Mouse (Mus musculus): ENCODE results near the gene St7. TPM values are rescaled to one million over a fixed set of nuclear protein-coding genes. Genes with fewer than 3 reads are reported as not detected.

Gene St7
- polyA plus RNA-seq, 1 experiment from 2014 or later = 20.0 TPM

DNA sequence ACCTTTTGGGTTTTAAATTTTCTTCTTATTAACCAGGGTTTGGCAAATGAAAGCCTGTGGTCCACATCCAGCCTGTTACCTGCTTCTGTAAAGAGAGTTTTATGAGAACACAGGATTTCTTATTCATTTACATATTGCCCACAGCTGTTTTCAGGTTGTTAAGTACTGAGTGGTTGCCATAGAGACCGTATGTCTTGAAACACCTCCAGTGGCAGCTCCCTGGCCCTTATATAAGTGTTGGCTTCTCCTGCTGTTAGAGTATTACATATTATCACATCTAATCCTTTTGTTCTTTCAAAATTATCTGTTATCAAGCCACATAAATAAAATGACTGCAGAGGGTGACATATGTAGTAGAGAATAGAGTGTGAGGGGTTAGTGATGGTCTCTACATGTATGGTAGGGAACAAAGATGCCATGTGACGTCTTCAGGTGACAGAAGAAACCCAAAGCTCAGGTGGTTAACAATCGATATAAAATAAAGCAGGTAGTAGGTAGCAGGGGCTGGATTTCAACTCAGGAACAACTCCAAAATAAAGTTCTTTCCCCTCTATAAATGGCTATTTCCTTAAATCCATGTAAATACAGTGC is 183.4 kb downstream of the St7 start:
- Histone ChIP-seq H3K4me3 (ENCODE audit: low read depth, low read length) (no peak overlapping the region), H3K27me3 (ENCODE audit: control insufficient read depth, insufficient read depth, low read length) (no peaks in the 10 kb centered on the region), H3K27ac (replicated peaks; ENCODE audit: low read depth, low read length) (no peak overlapping the region; the same call in 1 of the 2 replicates), H3K36me3 (ENCODE audit: control insufficient read depth, insufficient read depth, low read length) (no peaks in the 10 kb centered on the region), H3K9ac (ENCODE audit: low read length) (no peak overlapping the region), H3K9me3 (ENCODE audit: control insufficient read depth, low read length) (no peaks in the 10 kb centered on the region), H3K4me1 (ENCODE audit: control insufficient read depth, insufficient read depth, low read length) (peaks cover 7% of the 10 kb centered on the region), H3K4me2 (ENCODE audit: low read depth, severe bottlenecking) (no peak overlapping the region)
- DNase-seq (ENCODE audit: low spot score) (no peak), ATAC-seq (ENCODE audit: insufficient number of reproducible peaks, low FRiP score, low TSS enrichment, low read depth) (no peak)
- WGBS = 84% methylated on average over 3 of the region's 3 CpGs

DNA sequence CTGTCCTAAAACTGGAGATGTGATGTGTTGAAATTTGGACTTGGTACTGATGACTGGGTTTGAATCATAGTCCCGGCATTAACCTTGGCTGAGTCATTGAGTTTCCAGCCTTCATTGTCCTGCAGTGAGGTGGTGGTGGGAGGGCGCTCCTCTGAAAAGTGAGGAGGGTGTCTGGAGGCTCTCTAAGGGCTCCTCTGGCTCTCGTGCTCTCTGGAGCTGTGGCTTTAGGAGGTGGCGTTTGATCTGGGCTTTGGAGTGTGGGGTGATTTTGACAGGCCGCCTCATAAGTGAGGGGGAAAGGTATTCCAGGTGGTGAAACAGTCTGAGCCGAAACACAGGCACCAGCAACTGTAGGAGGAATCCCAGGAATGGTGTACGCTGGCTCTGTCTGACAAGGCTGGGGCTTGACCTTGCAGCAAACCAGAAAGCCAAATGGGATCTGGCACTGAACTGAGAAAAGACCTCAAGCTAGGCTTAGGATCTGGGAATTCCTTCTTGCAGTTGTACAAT is 184.0 kb downstream of the St7 start:
- H3K9ac ChIP-seq (ENCODE audit: low read length) = 0 out of 2 replicates have a peak overlapping the region, but pooled peaks have one; percentile 17
- H3K4me2 ChIP-seq (ENCODE audit: low read depth, severe bottlenecking) = no peak overlapping the region
- ATAC-seq (ENCODE audit: insufficient number of reproducible peaks, low FRiP score, low TSS enrichment, low read depth) (peak; percentile 50; the same call in 1 of the 2 replicates), DNase-seq (ENCODE audit: low spot score) (peak; percentile 42)
- WGBS = 51% methylated on average over 7 of the region's 7 CpGs
- H3K9me3 ChIP-seq (ENCODE audit: control insufficient read depth, low read length) = no peaks in the 10 kb centered on the region
- no peak overlapping the region for H3K4me3 ChIP-seq (ENCODE audit: low read depth, low read length)
- peaks cover 7% of the 10 kb centered on the region for H3K4me1 ChIP-seq (ENCODE audit: control insufficient read depth, insufficient read depth, low read length)
- peak overlapping the region; percentile 33; the same call in 1 of the 2 replicates for H3K27ac ChIP-seq (replicated peaks; ENCODE audit: low read depth, low read length)
- no peaks in the 10 kb centered on the region for H3K36me3 ChIP-seq (ENCODE audit: control insufficient read depth, insufficient read depth, low read length)
- no peaks in the 10 kb centered on the region for H3K27me3 ChIP-seq (ENCODE audit: control insufficient read depth, insufficient read depth, low read length)

DNA sequence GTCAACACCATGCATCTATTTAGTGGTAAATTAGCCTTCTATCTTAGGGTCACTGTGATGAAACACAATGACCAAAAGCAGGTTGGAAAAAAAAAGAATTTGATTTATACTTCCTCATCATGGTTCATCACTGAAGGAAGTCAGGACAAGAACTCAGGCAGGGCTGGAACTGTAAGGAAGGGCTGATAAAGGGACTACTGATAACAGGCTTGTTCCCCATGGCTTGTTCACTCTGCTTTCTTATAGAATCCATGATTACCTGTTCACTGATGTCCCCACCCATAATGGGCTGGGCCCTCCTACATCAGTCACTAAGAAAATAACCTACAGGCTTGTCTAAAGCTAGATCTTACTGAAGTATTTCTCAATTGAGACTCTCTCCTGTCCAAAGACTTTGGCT is 190.2 kb downstream of the St7 start:
- no peak for DNase-seq (ENCODE audit: low spot score)
- no peak overlapping the region for H3K27ac ChIP-seq (replicated peaks; ENCODE audit: low read depth, low read length)
- H3K9me3 ChIP-seq (ENCODE audit: control insufficient read depth, low read length) = no peaks in the 10 kb centered on the region
- no peak overlapping the region for H3K9ac ChIP-seq (ENCODE audit: low read length)
- no peak overlapping the region for H3K4me3 ChIP-seq (ENCODE audit: low read depth, low read length)
- H3K4me1 ChIP-seq (ENCODE audit: control insufficient read depth, insufficient read depth, low read length) = no peaks in the 10 kb centered on the region
- H3K36me3 ChIP-seq (ENCODE audit: control insufficient read depth, insufficient read depth, low read length) = no peaks in the 10 kb centered on the region
- ATAC-seq (ENCODE audit: insufficient number of reproducible peaks, low FRiP score, low TSS enrichment, low read depth) = no peak
- no peak overlapping the region for H3K4me2 ChIP-seq (ENCODE audit: low read depth, severe bottlenecking)
- H3K27me3 ChIP-seq (ENCODE audit: control insufficient read depth, insufficient read depth, low read length) = no peaks in the 10 kb centered on the region

DNA sequence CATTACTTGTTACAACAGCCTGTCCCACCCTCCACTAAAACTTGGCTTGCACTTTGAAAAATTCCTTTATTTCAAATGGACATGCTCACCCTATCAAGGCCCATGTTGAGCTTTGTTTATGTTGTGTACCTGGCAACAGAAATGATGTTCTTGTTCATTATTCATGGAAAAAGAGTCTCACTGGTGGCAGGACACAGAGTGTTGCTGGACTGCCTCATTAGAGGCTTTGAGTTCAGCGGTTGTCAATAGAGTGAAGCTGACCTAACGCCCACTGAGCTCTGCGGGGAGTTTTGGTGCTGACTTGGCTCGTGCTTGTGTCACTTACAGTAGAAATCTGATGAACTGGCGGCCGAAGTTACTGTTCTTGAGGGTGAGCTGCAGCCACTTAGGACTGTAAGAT is 195.0 kb downstream of the St7 start:
- Histone ChIP-seq H3K4me1 (ENCODE audit: control insufficient read depth, insufficient read depth, low read length) (no peaks in the 10 kb centered on the region), H3K9ac (ENCODE audit: low read length) (no peak overlapping the region), H3K27ac (replicated peaks; ENCODE audit: low read depth, low read length) (no peak overlapping the region), H3K4me3 (ENCODE audit: low read depth, low read length) (no peak overlapping the region), H3K4me2 (ENCODE audit: low read depth, severe bottlenecking) (no peak overlapping the region), H3K9me3 (ENCODE audit: control insufficient read depth, low read length) (no peaks in the 10 kb centered on the region), H3K36me3 (ENCODE audit: control insufficient read depth, insufficient read depth, low read length) (no peaks in the 10 kb centered on the region), H3K27me3 (ENCODE audit: control insufficient read depth, insufficient read depth, low read length) (no peaks in the 10 kb centered on the region)
- ATAC-seq (ENCODE audit: insufficient number of reproducible peaks, low FRiP score, low TSS enrichment, low read depth) (no peak), DNase-seq (ENCODE audit: low spot score) (no peak)
- WGBS = 82% methylated on average over 6 of the region's 6 CpGs

DNA sequence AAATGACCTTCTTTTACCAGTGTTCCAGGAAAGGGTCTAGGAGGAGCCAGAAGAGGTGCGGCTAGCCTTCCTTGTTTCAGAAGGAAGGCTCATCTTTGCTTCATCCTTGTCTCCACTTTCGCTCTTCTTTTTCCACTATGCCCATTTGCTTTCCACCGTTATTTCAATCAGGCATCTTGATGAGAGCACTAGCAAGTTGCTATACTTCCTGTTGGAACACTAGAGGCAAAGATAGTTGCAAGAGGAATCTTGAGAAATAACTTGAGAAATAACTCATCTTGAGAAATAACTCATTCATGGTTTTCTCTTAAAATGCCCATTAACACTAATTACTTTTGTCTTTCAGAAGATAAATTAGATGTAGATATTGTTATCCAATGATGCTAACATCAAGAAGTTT is 202.8 kb downstream of the St7 start:
- H3K4me1 ChIP-seq (ENCODE audit: control insufficient read depth, insufficient read depth, low read length) = no peaks in the 10 kb centered on the region
- H3K36me3 ChIP-seq (ENCODE audit: control insufficient read depth, insufficient read depth, low read length) = no peaks in the 10 kb centered on the region
- H3K9me3 ChIP-seq (ENCODE audit: control insufficient read depth, low read length) = no peaks in the 10 kb centered on the region
- ATAC-seq (ENCODE audit: insufficient number of reproducible peaks, low FRiP score, low TSS enrichment, low read depth) (no peak), DNase-seq (ENCODE audit: low spot score) (no peak)
- H3K4me3 ChIP-seq (ENCODE audit: low read depth, low read length) = no peak overlapping the region
- H3K27me3 ChIP-seq (ENCODE audit: control insufficient read depth, insufficient read depth, low read length) = no peaks in the 10 kb centered on the region
- no peak overlapping the region for H3K4me2 ChIP-seq (ENCODE audit: low read depth, severe bottlenecking)
- no peak overlapping the region for H3K27ac ChIP-seq (replicated peaks; ENCODE audit: low read depth, low read length)
- H3K9ac ChIP-seq (ENCODE audit: low read length) = no peak overlapping the region
- 95% methylated on average over 3 of the region's 3 CpGs for WGBS

DNA sequence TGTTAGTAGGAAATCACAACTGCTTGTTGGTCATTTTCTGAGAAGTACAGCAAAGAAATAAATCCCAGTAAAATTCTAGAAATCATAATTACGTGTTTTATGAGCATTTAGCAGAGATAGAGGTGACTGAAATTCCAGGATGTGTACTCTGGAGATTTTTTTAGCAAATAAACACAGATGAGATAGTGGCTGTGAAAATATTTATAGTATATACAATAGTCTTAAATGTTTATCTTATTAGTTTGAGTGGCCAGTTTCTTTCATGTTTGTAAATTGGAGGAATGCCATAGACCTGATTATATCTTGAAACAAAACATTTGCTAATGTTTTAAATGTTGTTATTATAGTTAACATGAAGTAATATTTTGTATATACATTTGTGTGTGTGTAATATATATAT is 205.8 kb downstream of the St7 start:
- 87% methylated on average over 1 of the region's 1 CpGs for WGBS
- Histone ChIP-seq H3K4me3 (ENCODE audit: low read depth, low read length) (no peak overlapping the region), H3K9ac (ENCODE audit: low read length) (no peak overlapping the region), H3K36me3 (ENCODE audit: control insufficient read depth, insufficient read depth, low read length) (no peaks in the 10 kb centered on the region), H3K9me3 (ENCODE audit: control insufficient read depth, low read length) (no peaks in the 10 kb centered on the region), H3K4me2 (ENCODE audit: low read depth, severe bottlenecking) (no peak overlapping the region), H3K27me3 (ENCODE audit: control insufficient read depth, insufficient read depth, low read length) (no peaks in the 10 kb centered on the region), H3K27ac (replicated peaks; ENCODE audit: low read depth, low read length) (no peak overlapping the region), H3K4me1 (ENCODE audit: control insufficient read depth, insufficient read depth, low read length) (no peaks in the 10 kb centered on the region)
- DNase-seq (ENCODE audit: low spot score) (no peak), ATAC-seq (ENCODE audit: insufficient number of reproducible peaks, low FRiP score, low TSS enrichment, low read depth) (no peak)

DNA sequence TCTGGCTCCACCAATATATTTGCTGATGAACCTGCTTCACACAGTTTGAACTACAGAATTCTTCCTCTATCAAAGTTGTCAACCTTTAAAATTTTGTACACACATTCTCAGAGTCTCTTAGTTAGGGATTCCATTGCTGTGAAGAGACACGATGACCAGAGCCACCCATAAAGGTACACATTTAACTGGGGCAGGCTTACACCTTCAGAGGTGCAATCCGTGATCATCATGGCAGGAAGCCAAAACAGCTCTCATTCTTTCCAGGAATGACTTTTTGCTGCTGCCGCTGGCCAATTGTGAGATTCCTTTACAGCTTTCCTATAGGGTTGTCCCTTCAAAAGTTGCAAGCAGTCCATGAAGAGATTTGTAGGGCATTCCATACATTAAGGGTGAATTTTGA is 210.6 kb downstream of the St7 start:
- H3K27ac ChIP-seq (replicated peaks; ENCODE audit: low read depth, low read length) = no peak overlapping the region
- no peaks in the 10 kb centered on the region for H3K4me1 ChIP-seq (ENCODE audit: control insufficient read depth, insufficient read depth, low read length)
- no peaks in the 10 kb centered on the region for H3K27me3 ChIP-seq (ENCODE audit: control insufficient read depth, insufficient read depth, low read length)
- no peaks in the 10 kb centered on the region for H3K9me3 ChIP-seq (ENCODE audit: control insufficient read depth, low read length)
- WGBS = 96% methylated on average over 3 of the region's 3 CpGs
- ATAC-seq (ENCODE audit: insufficient number of reproducible peaks, low FRiP score, low TSS enrichment, low read depth) (no peak), DNase-seq (ENCODE audit: low spot score) (no peak)
- H3K4me3 ChIP-seq (ENCODE audit: low read depth, low read length) = no peak overlapping the region
- no peak overlapping the region for H3K9ac ChIP-seq (ENCODE audit: low read length)
- H3K36me3 ChIP-seq (ENCODE audit: control insufficient read depth, insufficient read depth, low read length) = no peaks in the 10 kb centered on the region
- H3K4me2 ChIP-seq (ENCODE audit: low read depth, severe bottlenecking) = no peak overlapping the region

DNA sequence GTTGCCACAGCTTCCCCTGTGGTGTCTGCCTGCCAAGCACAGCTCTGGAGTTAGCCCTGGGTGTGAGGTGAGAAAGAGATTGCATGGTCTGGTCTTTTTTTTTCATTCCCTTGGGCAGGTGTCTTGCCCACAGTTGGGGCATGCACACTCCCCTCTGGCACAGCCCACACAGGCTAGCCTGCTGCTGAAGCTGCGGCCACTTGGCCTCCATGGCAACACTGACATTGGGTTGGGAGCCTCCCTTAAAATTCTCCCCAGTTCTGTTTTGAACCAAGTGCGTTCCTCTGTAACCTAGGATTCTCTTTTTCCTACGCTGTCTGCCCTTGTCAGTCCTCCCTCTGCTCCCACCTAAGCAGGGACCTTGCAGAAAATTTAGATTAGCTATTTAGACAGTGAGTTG is 213.0 kb downstream of the St7 start:
- no peak overlapping the region for H3K4me2 ChIP-seq (ENCODE audit: low read depth, severe bottlenecking)
- DNase-seq (ENCODE audit: low spot score) (no peak), ATAC-seq (ENCODE audit: insufficient number of reproducible peaks, low FRiP score, low TSS enrichment, low read depth) (no peak)
- no peak overlapping the region for H3K27ac ChIP-seq (replicated peaks; ENCODE audit: low read depth, low read length)
- H3K9me3 ChIP-seq (ENCODE audit: control insufficient read depth, low read length) = no peaks in the 10 kb centered on the region
- H3K9ac ChIP-seq (ENCODE audit: low read length) = no peak overlapping the region
- H3K27me3 ChIP-seq (ENCODE audit: control insufficient read depth, insufficient read depth, low read length) = no peaks in the 10 kb centered on the region
- no peaks in the 10 kb centered on the region for H3K36me3 ChIP-seq (ENCODE audit: control insufficient read depth, insufficient read depth, low read length)
- H3K4me3 ChIP-seq (ENCODE audit: low read depth, low read length) = no peak overlapping the region
- 71% methylated on average over 3 of the region's 3 CpGs for WGBS
- no peaks in the 10 kb centered on the region for H3K4me1 ChIP-seq (ENCODE audit: control insufficient read depth, insufficient read depth, low read length)

DNA sequence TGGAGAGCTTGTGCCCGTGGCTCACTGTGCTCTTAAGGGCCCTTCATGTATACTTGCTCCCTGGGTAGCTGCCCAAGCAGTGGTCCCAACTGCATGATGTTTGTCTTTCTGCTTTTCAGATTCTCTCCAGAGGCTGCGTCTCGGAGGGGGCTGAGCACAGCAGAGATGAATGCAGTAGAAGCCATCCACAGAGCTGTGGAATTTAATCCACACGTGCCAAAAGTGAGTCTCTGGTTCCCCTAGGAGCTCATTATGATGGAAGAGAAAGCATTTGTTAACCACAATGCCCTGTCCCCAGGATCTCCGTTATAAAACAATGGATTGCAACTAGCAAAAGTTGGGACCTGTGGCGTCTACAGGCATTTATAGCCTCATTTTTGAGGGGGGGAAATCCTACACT is 213.6 kb downstream of the St7 start:
- Histone ChIP-seq H3K27me3 (ENCODE audit: control insufficient read depth, insufficient read depth, low read length) (no peaks in the 10 kb centered on the region), H3K4me1 (ENCODE audit: control insufficient read depth, insufficient read depth, low read length) (no peaks in the 10 kb centered on the region), H3K36me3 (ENCODE audit: control insufficient read depth, insufficient read depth, low read length) (no peaks in the 10 kb centered on the region), H3K4me2 (ENCODE audit: low read depth, severe bottlenecking) (no peak overlapping the region), H3K9ac (ENCODE audit: low read length) (no peak overlapping the region), H3K27ac (replicated peaks; ENCODE audit: low read depth, low read length) (no peak overlapping the region), H3K4me3 (ENCODE audit: low read depth, low read length) (no peak overlapping the region), H3K9me3 (ENCODE audit: control insufficient read depth, low read length) (no peaks in the 10 kb centered on the region)
- WGBS = 42% methylated on average over 6 of the region's 6 CpGs
- DNase-seq (ENCODE audit: low spot score) (no peak), ATAC-seq (ENCODE audit: insufficient number of reproducible peaks, low FRiP score, low TSS enrichment, low read depth) (no peak)

All from limb, embryonic 11.5 days (tissue).